Mouse (Mus musculus): Measurements from ENCODE around the gene Myo16.

Gene Myo16

GRCm38 (mm10) chr8:10625262-10625661 is 471.6 kb downstream of the Myo16 start:
- DNase-seq (ENCODE audit: low spot score) = no peak

- DNase-seq (ENCODE audit: low spot score) = no peak
Observed at GRCm38 (mm10) chr8:10628725-10629124, 475.0 kb downstream of the Myo16 start.

- no peak for DNase-seq (ENCODE audit: low spot score)
Observed at GRCm38 (mm10) chr8:10629862-10630261, 476.2 kb downstream of the Myo16 start.

- DNase-seq (ENCODE audit: low spot score) = no peak
Observed at GRCm38 (mm10) chr8:10631006-10631405, 477.3 kb downstream of the Myo16 start.

- no peak for DNase-seq (ENCODE audit: low spot score)
Observed at GRCm38 (mm10) chr8:10632603-10633002, 478.9 kb downstream of the Myo16 start.

DNA sequence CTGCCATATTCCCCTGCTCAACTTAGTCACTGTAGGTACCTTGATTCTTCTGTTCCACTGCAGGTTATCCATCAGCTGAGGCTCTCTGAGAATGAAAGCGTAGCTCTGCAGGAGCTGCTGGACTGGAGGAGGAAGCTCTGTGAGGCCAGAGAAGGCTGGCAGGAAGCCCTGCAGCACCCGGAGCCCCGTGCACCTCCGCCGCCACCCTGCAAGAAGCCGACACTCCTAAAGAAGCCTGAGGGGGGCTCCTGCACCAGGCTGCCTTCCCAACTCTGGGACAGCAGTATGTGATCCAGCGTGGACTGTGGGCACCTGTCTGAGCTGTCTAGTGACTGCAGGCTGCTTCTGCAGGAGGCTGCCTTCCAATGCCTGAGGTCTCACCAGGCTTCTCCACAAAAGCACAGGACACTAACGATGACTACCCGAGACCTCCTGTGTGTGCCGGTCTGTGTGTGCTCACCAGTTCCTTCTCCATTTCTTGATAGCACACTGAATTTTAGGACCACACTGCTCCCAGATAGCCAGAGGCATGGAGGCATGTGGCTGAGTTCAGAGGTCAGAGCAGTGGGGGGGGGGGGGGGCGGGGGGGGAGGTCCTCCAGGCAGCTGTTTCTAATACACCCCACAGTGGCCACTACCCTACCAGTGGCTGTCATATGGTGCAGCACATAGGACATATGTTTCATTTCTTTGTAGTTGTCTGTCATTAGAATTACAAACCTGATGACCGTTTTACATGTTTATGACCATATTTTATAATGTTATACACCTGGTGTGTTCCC is 479.8 kb downstream of the Myo16 start:
- no peak for DNase-seq (ENCODE audit: low spot score)

GRCm38 (mm10) chr8:10634421-10634820 is 480.7 kb downstream of the Myo16 start:
- no peak for DNase-seq (ENCODE audit: low spot score)

DNA sequence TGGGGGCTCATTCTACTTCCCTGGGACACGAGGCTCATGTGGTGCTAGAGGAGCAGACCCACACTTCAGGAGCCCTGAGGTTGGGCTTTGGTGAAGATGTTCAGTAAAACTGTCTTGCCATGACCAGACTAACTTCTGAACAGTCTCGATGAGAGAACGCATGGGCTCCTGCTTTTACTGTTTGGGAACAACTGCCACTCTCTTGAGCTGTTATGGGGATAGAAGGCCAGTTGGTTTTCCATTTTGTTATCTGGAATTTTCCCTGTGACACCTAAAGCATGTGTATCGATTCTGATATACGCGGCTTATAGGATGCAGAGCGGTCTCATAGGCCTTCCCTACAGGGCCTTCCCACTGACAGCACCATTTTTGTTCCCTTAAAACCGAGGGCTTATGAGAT is 485.2 kb downstream of the Myo16 start:
- DNase-seq (ENCODE audit: low spot score) = no peak

DNA sequence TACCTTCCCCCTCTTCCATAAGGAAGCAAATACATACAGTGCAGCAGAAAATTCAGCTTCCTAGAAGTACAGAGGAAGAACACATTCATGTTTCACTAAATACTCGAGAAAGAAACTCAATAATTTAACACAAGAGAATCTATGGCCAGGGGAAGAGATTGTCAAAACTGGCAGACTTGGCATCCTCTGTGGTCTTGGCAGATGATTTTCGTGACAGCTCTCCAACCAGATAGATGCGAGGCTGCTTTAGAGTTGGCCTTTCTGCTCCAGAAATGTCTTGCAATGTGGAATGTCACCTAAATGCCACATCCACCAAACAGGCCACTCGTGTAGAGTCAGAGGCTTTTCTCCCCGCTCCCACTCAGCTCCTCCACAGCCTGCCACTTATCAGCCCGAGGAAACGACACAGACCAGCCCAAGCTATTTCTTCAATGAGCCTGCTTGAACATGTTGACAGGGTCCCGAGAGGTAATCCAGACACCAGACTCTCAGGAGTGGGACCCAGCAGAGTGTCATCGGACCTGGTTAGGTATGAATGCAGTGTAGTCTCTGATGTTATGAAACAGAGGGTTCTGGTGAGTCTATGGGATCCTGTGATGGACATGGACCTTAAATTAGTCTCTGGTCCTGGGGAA is 486.6 kb downstream of the Myo16 start:
- no peak for DNase-seq (ENCODE audit: low spot score)

- no peak for DNase-seq (ENCODE audit: low spot score)
Observed at GRCm38 (mm10) chr8:10640859-10641258, 487.1 kb downstream of the Myo16 start.

- DNase-seq (ENCODE audit: low spot score) = no peak
Observed at GRCm38 (mm10) chr8:10641343-10641742, 487.6 kb downstream of the Myo16 start.

GRCm38 (mm10) chr8:10643244-10643643 is 489.5 kb downstream of the Myo16 start:
- DNase-seq (ENCODE audit: low spot score) = no peak

DNA sequence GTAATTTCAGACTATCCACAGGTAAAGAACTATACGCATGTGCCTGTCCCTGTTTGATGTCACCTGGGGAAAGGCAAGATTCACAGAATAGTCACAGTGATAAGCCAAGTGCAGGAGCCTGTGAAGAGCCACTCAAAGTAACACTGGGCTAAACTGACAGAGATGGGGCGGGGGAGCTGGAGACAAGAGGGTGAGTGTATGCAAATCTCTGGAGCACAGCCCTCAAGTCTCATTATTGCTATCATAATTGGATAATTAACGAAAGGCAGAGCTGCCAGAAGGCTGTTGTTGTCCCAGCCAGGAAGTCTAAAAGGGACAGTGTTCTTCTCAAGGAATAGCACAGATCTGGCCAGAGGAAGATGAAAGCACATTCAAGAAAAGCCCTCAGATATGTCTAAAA is 490.8 kb downstream of the Myo16 start:
- DNase-seq (ENCODE audit: low spot score) = no peak

DNA sequence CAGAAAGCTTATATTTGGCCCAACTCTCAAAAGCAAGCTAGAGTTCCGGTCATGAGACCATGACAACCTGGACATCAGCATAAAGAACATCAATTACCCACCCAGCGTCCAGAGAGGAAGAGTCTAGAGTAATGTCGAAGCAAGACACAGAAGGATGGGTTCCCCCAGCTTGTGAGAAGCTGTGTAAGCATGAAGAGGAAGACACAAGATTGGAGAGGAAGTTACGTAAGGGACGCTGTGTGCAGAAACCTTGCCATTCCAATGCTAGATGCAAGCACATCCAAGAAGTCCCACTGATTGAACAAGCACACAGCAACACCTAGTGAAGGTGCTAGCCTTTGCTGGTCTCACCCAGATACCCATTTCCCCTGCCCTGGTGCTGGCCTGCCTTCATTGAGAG is 492.0 kb downstream of the Myo16 start:
- no peak for DNase-seq (ENCODE audit: low spot score)

- no peak for DNase-seq (ENCODE audit: low spot score)
Observed at GRCm38 (mm10) chr8:10646485-10646884, 492.8 kb downstream of the Myo16 start.

DNA sequence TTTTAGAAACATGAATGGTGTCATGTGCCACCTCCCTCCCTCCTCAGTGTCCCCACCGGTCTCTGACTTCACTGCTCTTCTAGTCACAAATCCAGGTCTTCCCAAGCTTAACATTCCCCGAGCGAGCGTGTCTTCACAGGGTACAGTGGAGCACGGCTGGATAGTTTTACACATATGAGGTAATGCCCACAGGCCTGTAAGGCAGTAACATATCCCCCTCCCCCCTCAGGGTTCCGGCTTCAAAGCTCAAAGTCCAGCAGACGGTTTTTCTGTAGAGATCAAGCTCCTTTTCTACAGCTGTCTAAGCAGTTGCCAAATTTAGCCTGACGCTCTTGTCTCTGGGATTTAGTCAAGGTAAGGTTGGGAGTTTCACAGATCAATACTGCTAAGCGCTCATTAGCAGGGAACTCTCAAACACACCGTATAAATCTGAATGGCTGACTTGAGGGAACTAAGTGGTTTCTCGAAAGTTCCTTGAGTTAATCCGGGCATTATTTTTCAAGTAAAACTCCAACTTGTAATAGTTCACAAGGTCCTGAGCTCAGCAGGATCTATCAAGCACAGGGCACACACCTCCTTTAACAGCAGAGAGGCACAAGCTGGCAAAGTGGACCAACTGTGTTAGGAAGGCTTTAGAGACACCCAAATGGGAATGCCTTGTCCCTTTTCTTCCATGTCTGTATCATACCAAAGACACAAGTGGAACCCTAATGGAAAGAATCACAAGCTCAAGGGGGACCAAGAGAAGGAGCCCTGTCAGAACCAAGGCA is 498.0 kb downstream of the Myo16 start:
- no peak for DNase-seq (ENCODE audit: low spot score)

- no peak for DNase-seq (ENCODE audit: low spot score)
Observed at GRCm38 (mm10) chr8:10653282-10653681, 499.6 kb downstream of the Myo16 start.

DNA sequence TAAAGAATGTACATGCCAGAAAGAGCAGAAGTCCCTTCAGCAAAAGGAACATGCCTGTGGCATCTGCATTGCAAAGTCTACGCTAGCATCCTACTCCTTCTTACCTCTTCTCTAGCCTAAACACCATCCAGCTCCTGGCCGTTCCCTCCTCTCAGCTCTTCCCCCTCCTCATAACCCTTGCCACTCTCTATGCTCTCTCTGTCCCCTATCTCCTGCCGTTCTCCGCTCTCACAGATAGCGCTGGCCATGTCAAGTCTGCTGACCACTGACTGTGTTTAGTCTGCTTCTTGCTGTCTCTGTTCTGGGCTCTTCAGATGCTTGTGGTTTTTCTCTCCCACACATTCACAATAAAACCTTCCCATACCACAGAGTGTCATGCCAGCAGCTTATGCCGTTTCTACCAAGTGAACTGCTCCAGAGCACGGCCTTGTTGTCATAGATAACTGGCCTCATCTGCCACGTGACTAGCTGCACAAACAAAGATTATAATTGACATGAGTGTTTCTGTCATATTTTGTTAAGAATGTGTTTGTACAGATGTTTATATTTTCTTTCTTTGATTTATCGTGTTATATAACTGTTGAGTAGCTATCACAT is 501.3 kb downstream of the Myo16 start:
- DNase-seq (ENCODE audit: low spot score) = no peak

DNA sequence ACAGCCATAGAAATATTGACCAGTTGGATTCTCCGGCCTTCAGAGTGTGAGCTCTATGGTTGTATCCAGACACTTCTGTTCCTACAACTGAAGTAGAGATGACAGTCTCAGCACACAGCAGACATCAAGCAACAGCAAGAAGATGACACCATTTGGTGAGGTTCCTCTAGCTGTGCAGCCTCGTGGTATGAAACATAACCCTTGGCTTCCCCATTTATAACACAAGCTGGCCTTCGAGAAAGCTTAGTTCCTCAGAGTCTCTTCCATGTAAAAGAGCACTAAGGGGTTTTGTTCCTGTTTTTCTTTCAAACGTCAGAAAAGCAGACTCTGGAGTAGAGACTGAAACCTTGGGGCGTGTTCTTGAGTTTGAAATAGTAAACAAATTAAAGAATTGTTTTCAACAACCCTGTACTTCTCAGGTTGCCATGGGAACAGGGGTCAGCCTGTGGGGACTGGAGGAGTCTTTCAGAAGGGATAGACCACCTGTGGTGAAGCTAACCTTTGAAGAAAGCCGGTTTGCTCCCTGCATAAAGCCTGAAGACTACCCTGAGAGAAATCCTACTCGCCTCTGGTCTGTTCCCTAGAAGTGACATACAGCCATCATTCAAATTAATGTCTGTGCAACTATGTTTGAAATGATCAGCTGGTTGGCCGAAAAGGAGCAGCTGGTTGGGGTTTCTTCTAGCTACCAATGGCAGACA is 510.2 kb downstream of the Myo16 start:
- DNase-seq (ENCODE audit: low spot score) = no peak

DNA sequence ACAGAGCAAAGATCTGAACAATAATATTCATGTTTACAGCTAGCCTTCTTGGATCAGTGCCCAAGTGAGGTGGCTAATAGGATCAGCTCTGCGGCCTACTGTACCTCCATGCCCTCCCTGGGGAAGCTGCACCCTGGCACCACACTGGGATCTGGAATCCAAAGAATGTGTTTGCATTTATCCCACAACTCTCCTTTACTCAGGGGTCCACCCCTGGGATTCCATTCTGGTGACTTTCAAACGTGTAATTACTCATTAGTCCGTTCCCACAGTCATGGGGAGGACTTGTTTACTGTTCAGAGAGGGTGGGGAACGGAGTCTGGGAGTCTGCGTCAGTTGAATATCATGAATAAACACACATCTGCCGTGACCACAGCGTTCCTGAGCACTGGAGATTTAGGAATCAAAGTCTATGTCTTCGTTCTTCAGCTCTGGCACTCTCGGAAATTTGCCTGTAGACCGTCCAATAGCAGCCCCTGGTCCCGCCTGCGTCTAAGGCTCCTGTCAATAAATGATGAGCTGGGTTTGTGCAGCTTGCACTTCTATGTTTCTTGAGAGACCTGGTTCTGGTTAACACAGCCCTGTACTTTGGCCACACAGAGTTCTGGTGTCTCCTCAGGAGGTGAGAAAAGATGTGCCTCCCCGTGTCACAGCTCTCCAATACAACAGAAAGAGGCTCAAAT is 511.3 kb downstream of the Myo16 start:
- DNase-seq (ENCODE audit: low spot score) = no peak

- DNase-seq (ENCODE audit: low spot score) = no peak
Observed at GRCm38 (mm10) chr8:10665821-10666283, 512.1 kb downstream of the Myo16 start.
